Mouse (Mus musculus) lung, embryonic 16.5 days (tissue): ENCODE data around the gene Slc6a2. TPM values are rescaled to one million over a fixed set of nuclear protein-coding genes. Genes with fewer than 3 reads are reported as not detected.

Experiments used
- ATAC-seq: fragments of 200-750 bp; cut with Nextera tagmentation; 2 replicates; pipeline ENCODE4 v1.8.0; 2017; ENCODE audit warnings: low read depth, mild to moderate bottlenecking, moderate library complexity
- H3K27ac ChIP-seq: fragments of 300-500 bp; sonication (generic); 2 replicates; pipeline ENCODE4 v1.5.1; 2014; ENCODE audit warnings: mild to moderate bottlenecking, control low read depth, low read length
- H3K27me3 ChIP-seq: fragments of 300-500 bp; sonication (generic); 2 replicates; pipeline ENCODE4 v1.6.1; 2014; ENCODE audit warnings: low read depth, low read length, mixed read lengths; ENCODE audit not compliant: control insufficient read depth, insufficient read depth
- H3K36me3 ChIP-seq: fragments of 300-500 bp; sonication (generic); 2 replicates; pipeline ENCODE4 v1.6.1; 2014; ENCODE audit warnings: low read length; ENCODE audit not compliant: control insufficient read depth, insufficient read depth
- H3K4me1 ChIP-seq: fragments of 300-500 bp; sonication (generic); replicated peaks from 2 replicates; pipeline ENCODE4 v1.6.1; 2014; ENCODE audit warnings: low read length, mixed read lengths; ENCODE audit not compliant: control insufficient read depth, insufficient read depth
- H3K4me2 ChIP-seq: fragments of 300-500 bp; sonication (generic); 2 replicates; pipeline ENCODE4 v1.6.1; 2014; ENCODE audit warnings: low read depth, low read length, control low read depth
- H3K4me3 ChIP-seq: fragments of 300-500 bp; sonication (generic); 2 replicates; pipeline ENCODE4 v1.5.1; 2014; ENCODE audit warnings: mild to moderate bottlenecking, low read length, control low read depth
- H3K9ac ChIP-seq: fragments of 300-500 bp; sonication (generic); 2 replicates; pipeline ENCODE4 v1.6.1; 2014; ENCODE audit warnings: low read length, control low read depth
- H3K9me3 ChIP-seq: fragments of 300-500 bp; sonication (generic); 2 replicates; pipeline ENCODE4 v1.6.1; 2016; ENCODE audit warnings: low read length; ENCODE audit not compliant: control insufficient read depth
- WGBS: fragments of 180-500 bp; shearing (Covaris S2); extraction: QIAGEN DNeasy Blood & Tissue Kit; methylation state at CpG from one replicate; pipeline ENCODE4 v1.1.7; 2014; 5-methylcytosine and 5-hydroxymethylcytosine counted together
- polyA plus RNA-seq: library from polyadenylated mRNA; unstranded; fragments of >200 nt; fragmentation: Nextera tagmentation; extraction: Ambion mirVana; gene quantifications from 2 replicates; pipeline ENCODE4 v1.2.1, GENCODE M21; 2015

Gene Slc6a2
- polyA plus RNA-seq = 0.58 and 0.70 TPM in 2 replicates

DNA sequence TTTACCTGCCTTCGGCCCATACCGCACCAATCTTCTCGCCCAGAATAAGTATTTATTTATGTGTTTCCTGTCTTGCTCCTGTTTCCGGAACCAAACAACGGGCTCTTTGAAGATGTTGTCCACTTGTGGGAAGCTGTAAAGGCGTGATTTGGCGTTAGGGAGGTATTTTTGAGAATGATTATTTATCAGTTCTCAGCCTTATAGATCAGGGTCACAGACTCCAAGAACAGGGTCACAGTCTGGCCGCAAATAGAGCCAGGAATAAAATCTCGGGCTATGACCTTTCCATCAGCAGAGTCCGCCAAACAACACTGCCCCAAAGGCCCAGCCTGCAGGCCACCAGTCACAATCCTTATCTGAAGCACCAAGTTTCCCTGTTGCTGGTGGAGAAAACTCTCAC is at the start of gene Slc6a2:
TSS of gene Slc6a2 (plus strand) at position 301 of the 400 bp plus-strand sequence.
- Histone ChIP-seq H3K4me1 (peaks cover 10% of the 10 kb centered on the region), H3K4me2 (peak within 1 kb of the TSS; percentile 78), H3K4me3 (peak within 1 kb of the TSS; percentile 48), H3K9ac (peak within 1 kb of the TSS; percentile 47), H3K27me3 (peaks cover 47% of the 10 kb centered on the region), H3K36me3 (no peaks in the 10 kb centered on the region), H3K9me3 (no peaks in the 10 kb centered on the region), H3K27ac (no peak within 1 kb of the TSS)
- WGBS = 61% methylated on average over 10 of the region's 10 CpGs
- ATAC-seq = no peak

DNA sequence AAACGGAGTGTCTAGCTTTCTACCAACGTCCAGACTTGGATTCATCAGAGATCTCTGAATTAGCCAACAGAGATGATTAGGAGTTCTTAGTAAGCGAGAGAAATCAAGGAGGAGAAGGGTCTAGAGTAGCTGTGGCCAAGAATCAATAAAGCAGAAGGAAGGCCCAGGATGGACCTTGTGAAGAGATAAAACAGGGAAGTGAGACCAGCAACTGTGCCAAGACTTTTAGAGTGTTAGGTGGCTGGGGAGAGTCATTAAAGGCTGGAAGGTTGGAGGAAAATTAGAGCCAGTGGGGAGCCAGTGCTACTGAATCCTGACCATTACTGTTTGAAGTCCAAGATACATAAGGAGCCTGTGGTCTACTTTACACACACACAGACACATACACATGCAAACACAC is 48.4 kb upstream of the Slc6a2 start:
- H3K27me3 ChIP-seq = no peaks in the 10 kb centered on the region
- H3K9me3 ChIP-seq = no peaks in the 10 kb centered on the region
- H3K36me3 ChIP-seq = no peaks in the 10 kb centered on the region
- H3K4me2 ChIP-seq = no peak overlapping the region
- H3K4me1 ChIP-seq = no peaks in the 10 kb centered on the region
- H3K27ac ChIP-seq = no peak overlapping the region
- WGBS = 90% methylated on average over 3 of the region's 3 CpGs
- no peak overlapping the region for H3K4me3 ChIP-seq
- H3K9ac ChIP-seq = no peak overlapping the region
- ATAC-seq = no peak

DNA sequence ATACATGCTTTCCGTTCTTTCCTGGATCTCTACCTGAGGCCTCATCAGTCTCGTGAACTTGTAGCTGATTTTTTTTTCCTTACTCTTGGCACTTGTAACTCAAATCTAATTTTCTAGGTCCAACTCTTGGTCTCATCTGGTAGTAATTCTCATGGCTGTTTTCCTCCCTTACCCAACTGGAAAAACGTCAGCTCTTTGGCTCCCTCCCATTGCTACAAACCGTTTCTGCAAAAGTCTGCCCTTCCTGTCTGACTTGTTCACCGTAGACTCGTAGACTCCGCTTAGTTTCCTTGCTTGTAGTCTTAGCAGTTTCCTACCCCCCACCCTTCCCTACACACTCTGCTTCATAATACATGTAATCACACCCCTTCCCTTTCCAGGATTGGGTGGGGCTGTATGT is 46.5 kb upstream of the Slc6a2 start:
- Histone ChIP-seq H3K9me3 (no peaks in the 10 kb centered on the region), H3K4me2 (no peak overlapping the region), H3K36me3 (no peaks in the 10 kb centered on the region), H3K4me1 (no peaks in the 10 kb centered on the region), H3K4me3 (no peak overlapping the region), H3K27me3 (no peaks in the 10 kb centered on the region), H3K27ac (no peak overlapping the region), H3K9ac (no peak overlapping the region)
- ATAC-seq = no peak
- WGBS = 82% methylated on average over 7 of the region's 7 CpGs

DNA sequence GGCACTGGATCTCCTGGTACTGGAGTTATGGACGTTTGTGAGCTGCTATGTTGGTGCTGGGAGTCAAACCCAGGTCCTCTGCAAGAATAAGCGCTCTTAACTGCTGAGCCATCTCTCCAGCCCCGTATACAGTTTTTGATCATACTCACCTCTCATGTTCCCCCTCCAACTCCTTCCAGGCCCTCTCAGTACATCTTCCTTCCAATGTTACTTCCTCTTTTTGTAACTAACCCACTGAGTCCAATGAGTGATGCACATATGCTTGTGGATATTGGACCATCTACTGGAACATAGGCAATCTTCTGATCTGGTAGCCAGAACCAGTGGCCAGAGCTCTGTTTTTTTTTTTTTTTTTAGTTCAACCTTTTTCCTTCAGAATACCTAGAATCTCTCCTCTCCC is 43.8 kb upstream of the Slc6a2 start:
- no peak for ATAC-seq
- Histone ChIP-seq H3K4me2 (no peak overlapping the region), H3K27ac (no peak overlapping the region), H3K27me3 (no peaks in the 10 kb centered on the region), H3K4me1 (no peaks in the 10 kb centered on the region), H3K4me3 (no peak overlapping the region), H3K36me3 (no peaks in the 10 kb centered on the region), H3K9ac (no peak overlapping the region), H3K9me3 (no peaks in the 10 kb centered on the region)
- WGBS = 79% methylated on average over 3 of the region's 3 CpGs

DNA sequence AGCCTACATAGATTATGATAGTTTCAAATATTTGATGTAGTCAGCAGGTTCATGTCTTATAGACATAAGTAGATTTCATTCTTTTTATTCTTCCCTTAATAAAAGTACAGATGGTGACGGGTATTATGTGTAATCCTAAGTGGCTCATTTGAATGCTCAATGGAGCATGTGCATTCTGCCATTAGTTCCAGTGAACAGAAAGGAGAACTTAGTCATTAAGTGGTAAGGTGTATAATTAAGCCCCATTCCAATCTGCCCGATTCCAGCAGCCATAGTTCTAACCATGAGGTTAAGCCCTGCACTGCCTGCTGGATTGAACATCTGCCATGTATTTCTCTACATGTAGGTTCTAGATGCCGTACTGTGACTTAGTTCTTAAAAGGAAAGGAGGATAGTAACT is 38.1 kb upstream of the Slc6a2 start:
- Histone ChIP-seq H3K4me2 (no peak overlapping the region), H3K9ac (no peak overlapping the region), H3K4me1 (no peaks in the 10 kb centered on the region), H3K27ac (no peak overlapping the region), H3K4me3 (no peak overlapping the region), H3K36me3 (no peaks in the 10 kb centered on the region), H3K27me3 (no peaks in the 10 kb centered on the region), H3K9me3 (no peaks in the 10 kb centered on the region)
- 93% methylated on average over 3 of the region's 3 CpGs for WGBS
- ATAC-seq = no peak

DNA sequence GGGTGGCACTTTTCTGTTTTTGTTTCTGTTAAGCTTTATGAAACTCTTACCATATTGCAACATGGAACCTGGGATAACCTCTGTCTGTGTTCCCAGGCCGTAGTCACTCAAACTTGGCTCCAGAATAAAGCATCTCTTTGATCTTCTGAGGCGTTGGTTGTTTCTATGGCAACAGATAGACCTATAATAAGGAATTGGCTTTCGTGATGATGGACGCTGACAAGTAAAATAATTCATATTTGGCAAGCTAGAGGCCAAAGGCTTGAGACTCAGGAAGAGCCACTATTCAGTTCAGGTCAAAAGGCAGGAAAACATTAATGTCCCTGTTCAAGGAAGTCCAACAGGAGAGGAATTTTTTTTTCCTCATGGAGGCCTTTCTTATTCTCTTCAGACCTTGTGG is 30.9 kb upstream of the Slc6a2 start:
- H3K4me2 ChIP-seq = no peak overlapping the region
- H3K9ac ChIP-seq = no peak overlapping the region
- no peaks in the 10 kb centered on the region for H3K36me3 ChIP-seq
- no peak overlapping the region for H3K27ac ChIP-seq
- H3K27me3 ChIP-seq = no peaks in the 10 kb centered on the region
- 0 out of 2 replicates have a peak, but pooled peaks cover 3% of the 10 kb centered on the region for H3K9me3 ChIP-seq
- WGBS = 45% methylated on average over 4 of the region's 4 CpGs
- no peaks in the 10 kb centered on the region for H3K4me1 ChIP-seq
- no peak overlapping the region for H3K4me3 ChIP-seq
- ATAC-seq = no peak

DNA sequence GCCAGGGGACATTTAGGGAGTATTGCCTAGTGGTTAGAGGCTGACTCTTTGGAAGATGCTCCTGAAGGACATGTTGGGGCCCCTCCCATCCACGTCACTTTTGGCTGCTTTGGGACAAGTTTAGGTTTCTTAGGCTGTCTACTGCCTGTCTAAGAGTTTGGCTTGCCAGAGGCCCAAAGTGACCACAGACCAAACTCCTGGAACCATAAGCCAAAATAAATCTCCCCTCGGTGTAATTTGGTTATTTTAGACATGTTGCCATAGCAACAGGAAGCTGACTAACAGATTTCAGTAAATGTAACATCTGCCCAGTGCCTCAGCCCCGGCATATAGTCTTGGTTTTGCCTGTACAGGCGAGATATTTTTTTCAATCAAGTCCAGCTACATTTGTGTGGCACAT is 21.8 kb upstream of the Slc6a2 start:
- Histone ChIP-seq H3K4me1 (no peaks in the 10 kb centered on the region), H3K36me3 (no peaks in the 10 kb centered on the region), H3K9ac (no peak overlapping the region), H3K27me3 (no peaks in the 10 kb centered on the region), H3K4me3 (no peak overlapping the region), H3K4me2 (no peak overlapping the region), H3K9me3 (no peaks in the 10 kb centered on the region), H3K27ac (no peak overlapping the region)
- WGBS = 70% methylated on average over 4 of the region's 4 CpGs
- no peak for ATAC-seq

DNA sequence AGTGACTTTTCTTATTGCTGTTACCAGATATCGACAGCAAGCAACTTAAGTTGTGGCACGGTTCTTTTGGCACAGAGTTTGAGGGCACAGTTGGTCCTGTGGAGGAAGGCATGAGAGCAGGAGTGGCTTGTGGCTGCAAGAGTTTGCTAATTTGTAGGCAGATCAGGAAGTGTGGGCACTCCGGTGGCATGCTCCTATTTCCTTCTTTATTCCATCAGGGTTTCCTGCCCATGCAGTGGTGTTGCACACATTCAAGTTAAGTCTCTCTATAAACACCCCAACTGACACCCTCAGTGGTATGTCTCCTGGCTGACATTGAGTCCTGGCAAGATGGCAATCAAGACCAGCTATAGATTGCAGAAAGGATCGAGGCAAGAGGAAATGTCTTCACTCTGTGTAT is 10.8 kb upstream of the Slc6a2 start:
- H3K4me3 ChIP-seq = no peak overlapping the region
- peaks cover 8% of the 10 kb centered on the region for H3K4me1 ChIP-seq
- ATAC-seq = no peak
- H3K9ac ChIP-seq = no peak overlapping the region
- 76% methylated on average over 4 of the region's 4 CpGs for WGBS
- H3K9me3 ChIP-seq = no peaks in the 10 kb centered on the region
- H3K27me3 ChIP-seq = no peaks in the 10 kb centered on the region
- no peaks in the 10 kb centered on the region for H3K36me3 ChIP-seq
- no peak overlapping the region for H3K4me2 ChIP-seq
- no peak overlapping the region for H3K27ac ChIP-seq

DNA sequence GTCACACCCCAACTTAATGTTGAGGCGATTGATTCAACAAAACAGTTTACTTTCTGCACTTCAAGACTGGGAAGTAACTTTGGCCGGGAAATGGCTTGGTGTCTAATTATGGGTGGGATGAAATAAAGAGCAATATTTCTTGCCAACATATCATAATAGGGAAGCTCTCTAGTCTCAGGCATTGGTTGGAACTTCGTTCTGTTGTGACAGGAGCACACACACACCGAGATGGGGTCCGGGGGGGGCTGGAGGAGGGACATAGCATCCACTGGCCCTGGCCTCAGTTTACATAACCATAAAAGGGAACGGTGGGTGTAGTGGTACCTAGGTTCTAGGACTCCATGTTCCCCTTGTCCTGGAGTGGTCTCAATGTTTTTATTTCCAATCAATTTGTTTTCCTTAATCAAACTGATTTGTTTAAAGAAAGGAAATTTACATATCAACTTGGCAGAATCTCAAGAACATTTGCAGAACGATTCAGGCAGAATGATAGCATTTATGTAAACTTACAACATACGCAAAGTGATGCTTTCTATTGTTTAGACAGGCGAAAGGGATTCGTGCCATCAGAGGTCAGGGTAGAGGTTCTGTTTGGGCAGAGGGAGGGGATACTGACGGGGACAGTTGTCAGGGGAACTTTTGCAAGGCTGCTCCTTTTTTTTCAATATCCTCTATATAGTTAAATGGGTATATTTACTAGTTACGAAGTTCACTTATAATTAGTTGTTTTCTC is 9.1 kb upstream of the Slc6a2 start:
- peak; percentile 83 for ATAC-seq
- Histone ChIP-seq H3K27me3 (no peaks in the 10 kb centered on the region), H3K36me3 (no peaks in the 10 kb centered on the region), H3K9me3 (no peaks in the 10 kb centered on the region), H3K4me2 (no peak overlapping the region), H3K4me3 (no peak overlapping the region), H3K9ac (no peak overlapping the region), H3K4me1 (peaks cover 8% of the 10 kb centered on the region), H3K27ac (no peak overlapping the region)
- WGBS = 31% methylated on average over 12 of the region's 12 CpGs
